Mouse (Mus musculus): ENCODE results near the gene Dedd2. TPM values are rescaled to one million over a fixed set of nuclear protein-coding genes. Genes with fewer than 3 reads are reported as not detected.

The Dedd2 gene
- total and polyA plus RNA-seq, 3 experiments: 10.6 to 13.9 (median 11.7) TPM

DNA sequence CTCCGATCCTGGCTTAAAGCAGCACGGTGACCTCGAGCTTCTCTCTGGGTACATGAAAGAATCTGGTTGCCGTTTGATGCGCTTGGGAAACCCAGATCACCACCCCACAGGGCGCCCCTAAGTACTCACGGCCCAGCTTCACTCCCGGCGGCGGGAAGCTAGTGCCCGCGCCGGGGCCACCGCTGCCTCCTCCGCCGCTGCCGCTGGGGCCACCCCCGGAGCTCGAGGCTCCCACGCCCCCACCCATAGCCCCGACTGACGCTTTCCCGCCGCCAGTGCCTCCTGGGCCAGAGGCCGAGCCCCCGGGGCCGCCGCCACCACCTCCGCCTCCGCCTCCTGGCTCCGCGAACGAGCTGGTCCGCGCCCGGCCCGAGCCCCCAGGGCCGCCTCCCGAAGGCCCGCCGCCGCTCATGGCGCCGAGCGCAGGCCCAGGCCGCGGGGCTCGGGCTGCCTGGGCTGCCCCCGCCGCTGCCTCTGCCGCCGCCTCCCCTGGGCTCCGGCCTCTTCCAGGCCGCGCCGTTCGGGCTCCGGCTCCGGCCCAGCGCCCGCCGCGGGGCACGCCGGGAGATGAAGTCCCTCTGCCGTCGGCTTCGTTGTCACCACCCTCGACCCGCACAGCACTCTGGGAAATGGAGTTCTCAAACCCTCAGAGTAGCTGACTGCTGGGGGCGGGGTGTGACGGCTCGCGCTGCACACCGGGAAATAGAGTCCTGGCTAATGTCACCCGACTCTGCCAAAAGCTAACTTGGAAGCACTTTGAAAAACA lies 17.0 kb upstream of the Dedd2 start, which contains the start of gene Gsk3a (continued):
- peak; percentile 29 for TF ChIP-seq SIN3A (IDR thresholded peaks at IDR 0.05; ENCODE audit: low read length)

DNA sequence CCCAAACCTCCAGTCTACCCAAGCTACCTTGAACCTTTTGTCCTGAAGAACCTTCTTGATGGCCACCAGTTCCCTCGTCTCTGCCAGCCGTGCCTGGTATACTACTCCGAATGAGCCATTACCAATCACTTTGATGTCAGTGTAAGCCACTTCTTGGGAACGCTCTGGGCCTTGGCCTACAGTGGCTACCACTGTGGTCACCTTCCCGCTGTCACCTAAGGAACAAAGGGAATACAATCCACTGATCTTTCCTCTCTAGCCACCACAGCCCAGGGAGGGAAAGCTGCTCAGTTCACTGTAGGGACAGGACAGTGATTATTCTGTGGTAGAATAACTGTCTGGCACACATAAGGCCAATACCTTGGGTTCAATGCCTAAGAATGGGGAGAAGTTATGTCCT lies 15.1 kb upstream of the Dedd2 start:
- Histone ChIP-seq H3K27ac (ENCODE audit: insufficient read depth, low read depth) (no peak overlapping the region), H3K79me2 (replicated peaks; ENCODE audit: control insufficient read depth, extremely low read depth, insufficient read depth, poor library complexity, severe bottlenecking) (peaks cover 37% of the 10 kb centered on the region), H3K36me3 (replicated peaks in 1 of 2; ENCODE audit: control insufficient read depth in 1 of 2, insufficient read depth in 1 of 2, low read length in 1 of 2) (peaks cover 47 to 55% of the 10 kb centered on the region in 2 experiments), H3K4me2 (ENCODE audit: insufficient read depth, low read depth, poor library complexity, severe bottlenecking) (0 out of 2 replicates have a peak overlapping the region, but pooled peaks have one; percentile 88), H3K9me3 (replicated peaks; ENCODE audit: low read length) (no peaks in the 10 kb centered on the region), H3K4me1 (ENCODE audit: control insufficient read depth in 1 of 2, insufficient read depth in 2 of 2) (peaks cover 8 to 37% of the 10 kb centered on the region in 2 experiments), H3K4me3 (replicated peaks in 1 of 3; ENCODE audit: low read depth in 2 of 3, low read length in 2 of 3, poor library complexity in 1 of 3) (no peak overlapping the region), H3K27me3 (replicated peaks) (no peaks in the 10 kb centered on the region), H3K9ac (ENCODE audit: insufficient read depth, low read depth) (no peak overlapping the region)
- in situ Hi-C loops (cut with MboI; ENCODE audit: low pct_ligation_motif_present, low pct_unique_long_range_greater_than_20kb, low sequenced_read_pairs): no loop called here
- TF ChIP-seq JUND (conservative IDR thresholded peaks at IDR 0.05; ENCODE audit: low read depth, low read length) (no peak), BHLHE40 (IDR thresholded peaks at IDR 0.05; ENCODE audit: low read depth, low read length) (no peak), CHD2 (IDR thresholded peaks at IDR 0.05; ENCODE audit: low read length) (no peak), CHD1 (IDR thresholded peaks at IDR 0.05; ENCODE audit: low read depth, low read length) (no peak), EP300 (IDR thresholded peaks at IDR 0.05; ENCODE audit: low read length) (no peak), TCF12 (IDR thresholded peaks at IDR 0.05; ENCODE audit: low read depth, low read length) (no peak), HCFC1 (IDR thresholded peaks at IDR 0.05; ENCODE audit: low read depth, low read length) (no peak), CTCF (conservative IDR thresholded peaks at IDR 0.05 in 1 of 2, IDR thresholded peaks at IDR 0.05 in 1 of 2; ENCODE audit: low read depth in 2 of 2, low read length in 2 of 2) (no peak), MYC (IDR thresholded peaks at IDR 0.05; ENCODE audit: low read depth, low read length) (no peak), MEF2A (IDR thresholded peaks at IDR 0.05; ENCODE audit: borderline replicate concordance, low read depth, low read length) (no peak), MAFK (IDR thresholded peaks at IDR 0.05; ENCODE audit: insufficient replicate concordance, low read length) (no peak), POLR2AphosphoS2 (IDR thresholded peaks at IDR 0.05; ENCODE audit: low read depth, low read length) (no peak)
- dilution Hi-C loops (cut with MboI; ENCODE audit: extremely low pct_ligation_motif_present, extremely low pct_unique_long_range_greater_than_20kb, low sequenced_read_pairs): no loop called here
- no peak for DNase-seq (ENCODE audit: extremely low read depth)

DNA sequence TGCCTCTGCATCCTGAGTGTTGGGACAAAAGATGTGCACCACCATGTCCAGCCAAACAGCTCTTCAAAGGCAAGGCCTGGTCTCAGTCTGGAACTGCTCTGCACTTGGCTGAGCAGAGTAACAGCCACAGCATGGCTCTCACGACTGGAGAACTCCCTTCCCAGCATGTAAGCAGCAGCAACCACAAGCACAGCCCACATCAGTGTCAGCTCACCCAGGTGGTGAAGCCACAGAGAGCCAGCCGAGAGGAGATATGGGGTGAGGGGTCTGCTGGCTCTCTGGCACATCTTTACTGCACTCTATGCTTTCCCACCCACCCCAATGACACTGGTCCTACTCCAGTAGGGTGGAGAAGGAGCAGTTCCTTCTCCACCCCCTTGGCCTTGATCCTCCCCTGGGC lies 12.6 kb upstream of the Dedd2 start:
- TF ChIP-seq POLR2A (IDR thresholded peaks at IDR 0.05; ENCODE audit: low read depth, low read length): no peak
- no peak for TF ChIP-seq PAX5 (IDR thresholded peaks at IDR 0.05; ENCODE audit: low read length)
- no peak for TF ChIP-seq HCFC1 (IDR thresholded peaks at IDR 0.05; ENCODE audit: low read depth, low read length)
- TF ChIP-seq MAZ (IDR thresholded peaks at IDR 0.05; ENCODE audit: low read depth, low read length): no peak
- no peak for TF ChIP-seq USF2 (conservative IDR thresholded peaks at IDR 0.05; ENCODE audit: low read depth, low read length)
- no peak for TF ChIP-seq KAT2A (IDR thresholded peaks at IDR 0.05; ENCODE audit: insufficient replicate concordance, low read length)
- TF ChIP-seq ZMIZ1 (IDR thresholded peaks at IDR 0.05; ENCODE audit: low read depth, low read length): no peak
- TF ChIP-seq ZC3H11A (IDR thresholded peaks at IDR 0.05; ENCODE audit: low read depth, low read length): no peak
- no peak for TF ChIP-seq ZKSCAN1 (IDR thresholded peaks at IDR 0.05; ENCODE audit: borderline replicate concordance, low read depth, low read length)
- no peak for TF ChIP-seq MEF2A (IDR thresholded peaks at IDR 0.05; ENCODE audit: borderline replicate concordance, low read depth, low read length)
- no peak for TF ChIP-seq RAD21 (IDR thresholded peaks at IDR 0.05; ENCODE audit: low read depth, low read length)
- TF ChIP-seq JUND (conservative IDR thresholded peaks at IDR 0.05; ENCODE audit: low read depth, low read length): no peak
- no peak for TF ChIP-seq ELF1 (IDR thresholded peaks at IDR 0.05; ENCODE audit: low read depth, low read length)
- TF ChIP-seq MXI1 (IDR thresholded peaks at IDR 0.05; ENCODE audit: low read depth, low read length): no peak
- TF ChIP-seq GABPA (IDR thresholded peaks at IDR 0.05; ENCODE audit: insufficient replicate concordance, low read depth, low read length): no peak
- no peak for TF ChIP-seq E2F4 (IDR thresholded peaks at IDR 0.05; ENCODE audit: insufficient replicate concordance, low read depth, low read length)
- no peak for TF ChIP-seq IRF4 (IDR thresholded peaks at IDR 0.05; ENCODE audit: low read depth, low read length)
- TF ChIP-seq UBTF (IDR thresholded peaks at IDR 0.05; ENCODE audit: low read depth, low read length): no peak
- TF ChIP-seq ETS1 (conservative IDR thresholded peaks at IDR 0.05; ENCODE audit: low read depth, low read length): no peak
- no peak for TF ChIP-seq RCOR1 (conservative IDR thresholded peaks at IDR 0.05; ENCODE audit: low read depth, low read length)
- Histone ChIP-seq H3K9me3 (replicated peaks; ENCODE audit: low read length) (no peaks in the 10 kb centered on the region), H3K9ac (ENCODE audit: insufficient read depth, low read depth) (no peak overlapping the region), H3K36me3 (replicated peaks in 1 of 2; ENCODE audit: control insufficient read depth in 1 of 2, insufficient read depth in 1 of 2, low read length in 1 of 2) (peaks cover 69 to 78% of the 10 kb centered on the region in 2 experiments), H3K27me3 (replicated peaks) (no peaks in the 10 kb centered on the region), H3K4me1 (ENCODE audit: control insufficient read depth in 1 of 2, insufficient read depth in 2 of 2) (peaks cover 8 to 31% of the 10 kb centered on the region in 2 experiments), H3K27ac (ENCODE audit: insufficient read depth, low read depth) (no peak overlapping the region), H3K79me2 (replicated peaks; ENCODE audit: control insufficient read depth, extremely low read depth, insufficient read depth, poor library complexity, severe bottlenecking) (peaks cover 37% of the 10 kb centered on the region), H3K4me2 (ENCODE audit: insufficient read depth, low read depth, poor library complexity, severe bottlenecking) (no peak overlapping the region), H3K4me3 (replicated peaks in 1 of 3; ENCODE audit: low read depth in 2 of 3, low read length in 2 of 3, poor library complexity in 1 of 3) (no peak overlapping the region)
- DNase-seq (ENCODE audit: extremely low read depth): no peak
- dilution Hi-C loops (cut with MboI; ENCODE audit: extremely low pct_ligation_motif_present, extremely low pct_unique_long_range_greater_than_20kb, low sequenced_read_pairs): no loop called here
- in situ Hi-C loops (cut with MboI; ENCODE audit: low pct_ligation_motif_present, low pct_unique_long_range_greater_than_20kb, low sequenced_read_pairs): no loop called here
